Mouse (Mus musculus): ENCODE data around the gene Cops3. TPM values are rescaled to one million over a fixed set of nuclear protein-coding genes. Genes with fewer than 3 reads are reported as not detected.

The Cops3 gene
- total and polyA plus RNA-seq, 3 experiments: 180 to 198 TPM; not detected in 1

GRCm38 (mm10) chr11:59786444-59787198 is 53.0 kb downstream of the Cops3 start (continued):
- no peak for TF ChIP-seq ETS1 (IDR thresholded peaks at IDR 0.05; ENCODE audit: low read depth, low read length)
- TF ChIP-seq JUND (IDR thresholded peaks at IDR 0.05; ENCODE audit: low read depth, low read length): no peak

- H3K27me3 ChIP-seq (ENCODE audit: control insufficient read depth in 1 of 2, insufficient read depth in 2 of 2, low read length in 2 of 2): no peaks in the 10 kb centered on the region
- no peak overlapping the region for H3K4me3 ChIP-seq (ENCODE audit: control insufficient read depth in 1 of 2, insufficient read depth in 1 of 2, low read depth in 2 of 2, low read length in 2 of 2)
- peaks cover 0 to 6% of the 10 kb centered on the region in 2 experiments; a peak in 2 of 4 replicates for H3K4me1 ChIP-seq (ENCODE audit: control insufficient read depth in 1 of 2, insufficient read depth in 2 of 2, low read length in 2 of 2)
- H3K36me3 ChIP-seq (ENCODE audit: control insufficient read depth in 1 of 2, insufficient read depth in 2 of 2, low read length in 2 of 2): no peaks in the 10 kb centered on the region
- H3K27ac ChIP-seq (ENCODE audit: control insufficient read depth, low read depth, low read length): no peak overlapping the region
- DNase-seq (ENCODE audit: low read depth, low spot score): no peak
- no peak overlapping the region for H3K9ac ChIP-seq (ENCODE audit: control insufficient read depth, low read depth, low read length, poor library complexity, severe bottlenecking)
- TF ChIP-seq UBTF (IDR thresholded peaks at IDR 0.05; ENCODE audit: borderline replicate concordance, insufficient read depth, low read depth, low read length): no peak
- TF ChIP-seq MAZ (IDR thresholded peaks at IDR 0.05; ENCODE audit: low read depth, low read length): no peak
- TF ChIP-seq SIN3A (IDR thresholded peaks at IDR 0.05; ENCODE audit: low read length): no peak
- no peak for TF ChIP-seq ELF1 (IDR thresholded peaks at IDR 0.05; ENCODE audit: low read depth, low read length)
- no peak for TF ChIP-seq GABPA (IDR thresholded peaks at IDR 0.05; ENCODE audit: low read depth, low read length)
- TF ChIP-seq MYB (IDR thresholded peaks at IDR 0.05; ENCODE audit: low read depth, low read length): no peak
- no peak for TF ChIP-seq NELFE (IDR thresholded peaks at IDR 0.05; ENCODE audit: low read depth, low read length)
- TF ChIP-seq MXI1 (IDR thresholded peaks at IDR 0.05; ENCODE audit: low read depth, low read length): no peak
- TF ChIP-seq TBP (IDR thresholded peaks at IDR 0.05; ENCODE audit: low read depth, low read length): no peak
- no peak for TF ChIP-seq MYC (IDR thresholded peaks at IDR 0.05; ENCODE audit: low read depth, low read length)
- no peak for TF ChIP-seq TAL1 (IDR thresholded peaks at IDR 0.05; ENCODE audit: low read length)
- no peak for TF ChIP-seq E2F4 (IDR thresholded peaks at IDR 0.05; ENCODE audit: borderline replicate concordance, low read depth, low read length)
- H3K9me3 ChIP-seq (replicated peaks; ENCODE audit: insufficient read depth, low read length): no peaks in the 10 kb centered on the region
- H3K79me2 ChIP-seq (ENCODE audit: control insufficient read depth, insufficient read depth, low read length, poor library complexity): no peaks in the 10 kb centered on the region
Measured at GRCm38 (mm10) chr11:59783591-59783990, 56.0 kb downstream of the Cops3 start.

- Histone ChIP-seq H3K4me1 (ENCODE audit: control insufficient read depth in 1 of 2, insufficient read depth in 2 of 2, low read length in 2 of 2) (peaks cover 0 to 6% of the 10 kb centered on the region in 2 experiments; a peak in 2 of 4 replicates), H3K27me3 (ENCODE audit: control insufficient read depth in 1 of 2, insufficient read depth in 2 of 2, low read length in 2 of 2) (no peaks in the 10 kb centered on the region), H3K79me2 (ENCODE audit: control insufficient read depth, insufficient read depth, low read length, poor library complexity) (no peaks in the 10 kb centered on the region), H3K9me3 (replicated peaks; ENCODE audit: insufficient read depth, low read length) (no peaks in the 10 kb centered on the region), H3K4me3 (ENCODE audit: control insufficient read depth in 1 of 2, insufficient read depth in 1 of 2, low read depth in 2 of 2, low read length in 2 of 2) (no peak overlapping the region), H3K9ac (ENCODE audit: control insufficient read depth, low read depth, low read length, poor library complexity, severe bottlenecking) (no peak overlapping the region), H3K27ac (ENCODE audit: control insufficient read depth, low read depth, low read length) (no peak overlapping the region), H3K36me3 (ENCODE audit: control insufficient read depth in 1 of 2, insufficient read depth in 2 of 2, low read length in 2 of 2) (no peaks in the 10 kb centered on the region; a peak in 1 of 4 replicates)
- no peak for TF ChIP-seq USF1 (IDR thresholded peaks at IDR 0.05; ENCODE audit: low read depth, low read length)
- no peak for DNase-seq (ENCODE audit: low read depth, low spot score)
Measured at GRCm38 (mm10) chr11:59782091-59782590, 57.5 kb downstream of the Cops3 start.

Measured in MEL (cell line).